Mouse (Mus musculus): ENCODE results near the gene Gm21119.
"Not testable (repeated sequence)": the region's sequence is repeated elsewhere in the genome, so short reads cannot be mapped to it uniquely, and the experiment has no call there.

The Gm21119 gene

DNA sequence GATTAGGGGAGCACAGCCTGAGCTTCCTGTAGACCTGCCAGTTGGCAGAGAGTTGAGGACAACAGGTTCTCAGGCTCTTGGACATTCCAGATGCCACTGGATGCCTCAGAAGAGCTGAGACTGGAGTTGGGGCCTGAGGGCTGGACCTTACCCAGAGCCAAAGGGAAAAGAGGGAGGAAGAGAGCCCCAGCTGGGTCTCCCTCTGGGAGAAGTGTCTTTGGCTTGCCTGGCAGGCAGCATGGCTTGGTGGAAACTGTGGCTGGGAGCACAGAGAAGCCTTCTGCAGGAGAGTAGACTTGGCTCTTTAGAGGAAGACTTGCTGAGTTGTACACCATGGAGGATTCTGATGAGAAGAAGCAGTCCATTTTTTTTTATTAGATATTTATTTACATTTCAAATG is 38.3 kb downstream of the Gm21119 start:
- DNase-seq (ENCODE audit: low read depth, low spot score), result not testable (repeated sequence)

DNA sequence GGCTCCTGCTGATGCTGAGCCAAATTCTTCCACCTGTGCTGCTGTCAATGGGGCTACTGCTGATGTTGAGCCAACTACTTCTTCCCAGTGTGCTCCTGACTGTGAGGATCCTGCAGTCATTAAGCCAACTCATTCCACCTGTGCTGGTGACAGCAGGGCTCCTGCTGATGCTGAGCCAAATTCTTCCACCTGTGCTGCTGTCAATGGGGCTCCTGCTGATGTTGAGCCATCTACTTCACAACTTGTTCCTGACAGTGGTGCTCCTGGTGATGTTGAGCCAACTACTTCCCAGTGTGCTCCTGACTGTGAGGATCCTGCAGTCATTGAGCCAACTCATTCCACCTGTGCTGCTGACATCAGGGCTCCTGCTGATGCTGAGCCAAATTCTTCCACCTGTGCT is 63.7 kb downstream of the Gm21119 start:
- DNase-seq (ENCODE audit: low read depth, low spot score), result not testable (repeated sequence)

All from c-Kit-negative CD71-positive TER-119-positive erythroid progenitor cells, embryonic 14.5 days (primary cell).